Mouse (Mus musculus) bone marrow, adult 2 months (tissue): Measurements from ENCODE around the gene Sufu.

Experiments
- CTCF ChIP-seq: fragments of 200-500 bp; IDR thresholded peaks from 2 replicates; pipeline ENCODE4 v1.5.1; 2011; ENCODE audit warnings: low read length, control low read depth; ENCODE audit not compliant: control insufficient read depth, insufficient read depth
- POLR2A ChIP-seq: fragments of 200-500 bp; IDR thresholded peaks from 2 replicates; pipeline ENCODE4 v1.6.1; 2011; ENCODE audit warnings: low read depth, mild to moderate bottlenecking, control low read depth, low read length, borderline replicate concordance; ENCODE audit not compliant: control insufficient read depth

GRCm38 (mm10) chr19:46347936-46348668 lies 48.6 kb upstream of the Sufu start:
- no peak for TF ChIP-seq CTCF
- TF ChIP-seq POLR2A, result no peak
